Mouse (Mus musculus): Measurements from ENCODE around the gene Yars.

Yars gene

DNA sequence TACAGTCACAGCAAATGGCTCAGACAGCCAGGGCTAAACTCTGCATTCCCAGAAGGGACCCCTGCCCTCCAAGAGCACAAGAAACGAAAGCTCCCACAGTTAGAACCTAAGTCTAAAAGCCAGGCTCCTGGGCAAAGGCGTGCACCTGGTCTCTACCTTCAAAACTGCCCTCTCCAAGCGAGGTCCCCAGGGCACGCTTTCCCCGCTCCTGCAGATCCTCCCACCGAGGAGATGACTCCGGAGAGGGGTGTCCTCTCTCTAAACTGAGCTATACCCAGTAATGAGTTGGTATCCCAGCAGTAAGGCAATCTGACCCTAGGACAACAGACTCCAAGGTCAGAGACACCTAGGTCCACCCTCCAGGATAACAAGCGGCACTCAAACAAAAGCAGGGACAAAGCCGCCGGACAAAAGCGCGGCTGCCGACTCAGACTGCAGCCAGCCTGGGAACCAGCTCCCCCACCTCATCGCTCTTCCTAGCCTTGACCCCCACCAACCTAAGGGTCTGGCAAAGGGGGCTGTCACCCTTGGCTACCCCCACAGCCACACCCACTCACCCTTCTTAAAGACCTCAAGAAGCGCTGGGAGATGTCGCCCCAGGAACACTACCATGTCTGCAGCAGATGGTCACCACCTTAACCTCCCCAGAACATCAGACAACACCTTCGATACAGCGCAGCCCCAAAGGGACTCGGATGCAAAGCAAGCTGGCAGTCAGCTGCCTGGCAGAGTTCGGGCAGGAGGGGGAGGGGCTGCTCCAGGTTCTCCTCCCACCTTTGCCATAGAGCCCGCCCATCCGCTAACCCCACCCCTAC, 37.8 kb downstream of the Yars start:
- DNase-seq (ENCODE audit: low spot score in 2 of 2), result peak in 1 of 2 experiments; percentile 63

DNA sequence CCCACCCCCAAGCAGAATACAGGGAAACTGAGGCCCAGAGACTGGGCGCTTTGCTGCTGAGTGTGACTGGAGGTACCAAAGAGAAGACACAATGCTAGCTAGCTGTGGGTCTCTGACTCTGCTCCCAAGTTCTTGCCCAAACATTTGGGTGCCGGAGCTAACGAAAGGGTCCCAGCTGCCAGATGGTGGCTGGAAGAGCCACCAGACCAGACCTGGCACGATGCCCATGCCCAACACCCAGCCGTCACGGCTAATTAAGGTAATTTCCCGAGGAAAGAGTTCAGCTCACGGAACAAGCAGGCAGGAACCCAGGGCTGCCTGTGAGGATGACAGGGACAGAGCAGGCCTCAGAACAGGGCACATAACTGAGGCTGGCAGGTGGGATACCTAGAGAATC, 38.4 kb downstream of the Yars start:
- DNase-seq (ENCODE audit: low spot score in 2 of 2), result peak in 1 of 2 experiments; percentile 85

DNA sequence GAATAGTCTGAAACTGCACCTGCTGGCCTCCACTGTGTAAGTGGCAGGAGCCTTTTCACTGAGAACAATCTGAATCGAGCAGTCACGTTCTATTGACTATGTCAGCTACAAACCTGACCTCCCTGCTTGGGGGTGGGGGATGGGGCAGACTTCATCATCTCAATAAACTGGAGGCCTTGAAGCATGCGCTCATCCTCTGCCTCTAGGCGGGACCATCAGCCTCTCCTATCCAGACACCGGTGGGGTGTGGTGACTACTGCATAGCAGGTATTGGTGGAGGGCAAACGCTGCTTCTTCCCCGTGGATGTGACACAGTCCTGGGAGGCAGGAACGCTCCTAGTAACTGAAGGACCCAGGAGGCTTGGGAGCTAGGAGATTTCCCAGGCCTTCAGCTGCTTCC, 41.4 kb downstream of the Yars start:
- DNase-seq (ENCODE audit: low spot score in 2 of 2), result no peak

DNA sequence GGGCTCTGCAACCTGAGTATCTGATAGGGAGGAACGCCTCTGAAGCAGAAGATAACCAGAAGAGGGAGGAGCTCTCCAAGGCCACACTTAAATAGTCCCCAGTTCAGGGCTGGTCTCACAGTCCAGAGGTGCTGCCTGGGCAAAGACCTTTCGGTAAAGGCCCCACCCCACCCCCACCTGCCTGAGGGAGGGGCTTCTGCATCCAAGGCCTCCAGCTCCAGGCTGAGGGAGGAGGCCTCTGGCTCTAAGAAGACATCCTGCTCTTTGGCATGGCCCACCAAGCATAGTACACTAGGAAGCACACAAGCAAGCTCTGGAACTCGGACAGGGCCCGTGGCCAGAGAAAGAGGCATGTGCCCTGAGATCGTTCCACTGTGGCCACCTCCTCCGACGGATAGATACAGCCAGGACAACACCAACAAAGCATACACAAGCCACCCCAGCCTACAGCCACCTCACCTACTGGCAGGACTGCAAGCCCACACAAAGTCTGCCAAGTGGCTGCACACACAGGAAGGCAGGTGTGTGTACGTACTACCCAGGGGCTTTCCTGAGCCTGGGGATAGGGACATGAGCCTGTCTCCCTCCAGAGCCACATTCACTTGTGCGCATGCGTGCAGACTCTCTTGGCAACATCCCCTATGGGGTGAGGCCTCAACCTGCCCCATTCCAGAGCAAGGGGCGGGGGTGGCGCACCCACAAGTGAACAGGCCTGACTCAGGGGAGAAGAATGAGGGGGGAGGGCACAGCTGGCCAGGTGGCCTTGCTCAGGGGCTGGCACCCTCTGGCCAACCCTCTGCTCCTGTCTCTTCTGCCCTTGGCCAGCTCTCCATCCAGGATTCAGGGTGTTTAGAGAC, 42.3 kb downstream of the Yars start:
- no peak for DNase-seq (ENCODE audit: low spot score in 2 of 2)

DNA sequence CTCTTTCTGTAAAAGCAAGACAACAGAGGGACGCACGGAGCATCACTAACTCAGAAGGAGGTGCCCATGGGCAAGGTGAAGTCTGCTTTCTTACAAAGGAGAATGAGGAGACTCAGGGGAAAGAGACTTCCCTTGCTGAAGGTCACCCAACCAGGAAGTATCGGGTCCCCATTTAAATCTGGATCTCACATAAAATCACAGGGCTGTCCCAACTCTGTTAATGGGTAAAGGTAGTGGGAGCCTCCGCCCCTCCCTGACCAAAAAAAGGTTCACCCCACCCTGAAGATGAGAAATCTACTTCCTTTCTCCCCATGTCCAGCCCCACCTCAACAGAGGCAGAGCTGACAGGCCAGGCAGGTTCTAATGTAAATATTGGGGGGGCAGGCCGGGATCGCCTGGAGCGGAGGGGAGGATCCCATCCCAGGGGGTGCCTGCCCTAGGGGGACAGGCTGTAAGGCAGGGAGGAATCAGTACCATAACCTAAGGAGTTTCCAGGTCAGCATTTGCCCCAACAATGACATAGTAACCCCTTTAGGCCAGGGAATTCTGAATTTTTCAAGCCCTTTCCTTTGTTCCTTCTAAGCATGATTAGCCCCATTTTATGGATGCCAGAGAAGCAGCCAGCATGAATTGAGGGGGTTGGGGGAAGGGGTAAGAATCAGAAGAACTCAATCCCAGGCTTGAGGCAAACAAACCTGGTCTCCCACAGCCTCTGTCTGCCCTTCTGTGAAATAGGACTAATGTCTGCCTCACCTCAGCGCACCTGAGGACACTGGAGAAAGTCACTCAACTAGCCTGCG, 43.2 kb downstream of the Yars start:
- no peak for DNase-seq (ENCODE audit: low spot score in 2 of 2)

DNA sequence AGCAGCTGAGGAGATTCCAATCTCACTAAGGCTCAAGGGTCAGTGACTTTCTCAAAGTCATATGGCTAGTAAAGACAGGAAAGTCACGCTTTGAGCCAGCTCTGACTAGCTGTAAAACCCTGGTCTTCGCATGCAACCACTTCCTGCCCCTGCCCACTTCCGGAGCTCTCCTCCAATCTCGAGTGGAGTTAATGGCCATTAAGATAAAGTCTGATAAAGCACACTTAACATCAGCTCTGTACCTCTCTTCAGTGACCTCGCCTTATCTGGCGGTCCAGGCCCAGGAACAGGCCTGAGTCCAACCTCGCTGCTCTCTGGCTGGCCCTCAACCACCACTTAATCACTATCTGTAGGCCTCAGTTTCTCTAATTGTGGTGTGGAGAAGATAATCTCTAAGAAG, 44.9 kb downstream of the Yars start:
- DNase-seq (ENCODE audit: low spot score in 2 of 2), result no peak

DNA sequence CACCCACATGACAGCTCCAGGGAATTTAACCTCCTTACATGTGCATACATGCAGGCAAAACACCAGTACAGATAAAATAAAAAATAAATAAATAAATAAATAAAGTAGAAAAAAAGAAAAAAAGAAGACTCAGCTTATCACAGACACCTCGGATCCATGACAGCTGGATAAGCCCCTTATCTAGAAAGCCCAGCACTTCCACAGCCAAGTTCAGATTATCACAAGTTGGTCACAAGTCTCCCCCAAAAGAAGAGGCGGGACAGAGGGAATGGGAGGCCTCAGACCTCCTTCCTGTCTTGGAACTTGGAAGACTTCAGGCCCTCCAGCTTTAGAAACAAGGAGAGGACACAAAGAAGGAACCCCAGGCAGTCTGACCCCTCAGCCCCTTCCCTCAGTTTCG, 45.6 kb downstream of the Yars start:
- DNase-seq (ENCODE audit: low spot score in 2 of 2), result no peak

DNA sequence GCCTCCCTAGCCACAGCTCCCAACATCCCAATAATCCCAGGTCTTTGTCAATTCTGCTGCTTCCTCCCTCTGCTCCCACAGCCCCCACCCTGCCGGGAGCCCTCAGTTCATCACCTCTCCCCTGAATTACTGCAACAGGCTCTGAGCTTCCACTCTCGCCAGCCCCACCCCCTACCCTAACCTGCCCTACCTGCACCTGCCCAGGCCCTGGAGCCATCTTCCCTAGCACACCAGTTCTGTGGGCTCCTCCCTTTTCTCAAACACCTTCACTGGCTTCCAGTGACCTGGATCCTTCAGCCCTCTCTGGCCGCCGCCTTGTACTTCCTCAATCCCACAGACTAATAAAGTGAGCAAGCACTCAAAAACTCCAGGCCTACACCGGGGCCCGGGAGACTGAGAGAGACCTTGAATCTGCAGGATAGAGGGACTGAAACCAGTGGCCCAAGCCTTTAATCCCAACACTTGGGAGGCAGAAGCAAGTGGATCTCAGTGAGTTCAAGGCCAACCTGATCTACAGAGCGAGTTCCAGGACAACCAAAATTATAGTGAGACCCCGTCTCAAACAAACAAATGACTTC, 46.8 kb downstream of the Yars start:
- no peak for DNase-seq (ENCODE audit: low spot score in 2 of 2)

DNA sequence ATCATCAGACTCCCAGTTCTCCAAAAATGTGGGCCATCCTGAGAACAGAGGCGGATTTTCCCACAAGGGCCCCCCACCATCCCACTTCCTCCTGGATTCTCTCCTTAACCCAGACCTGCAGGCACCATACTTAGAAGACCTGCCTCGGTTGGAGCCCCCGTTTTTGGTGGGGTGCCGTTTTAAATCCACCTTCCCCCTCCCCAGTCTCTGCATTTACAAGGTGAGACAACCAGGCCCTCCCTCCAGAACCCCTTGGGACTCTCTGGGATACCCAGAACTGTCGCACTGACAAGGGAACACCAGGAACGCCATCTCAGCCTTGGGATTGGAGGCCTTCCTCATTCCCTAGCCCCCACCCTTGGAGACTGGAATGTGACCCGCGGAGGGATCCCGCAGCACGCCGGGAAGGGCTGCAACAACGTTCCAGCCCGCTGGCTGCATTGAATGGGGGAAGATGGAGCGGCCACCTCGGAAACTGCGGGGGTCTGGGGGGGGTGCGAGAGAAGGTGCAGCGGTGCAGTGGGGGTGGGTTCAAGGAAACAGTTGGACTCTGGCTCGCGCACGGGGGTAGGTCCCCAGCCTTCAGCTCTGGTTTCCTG, 48.4 kb downstream of the Yars start:
- DNase-seq (ENCODE audit: low spot score in 2 of 2), result no peak

DNA sequence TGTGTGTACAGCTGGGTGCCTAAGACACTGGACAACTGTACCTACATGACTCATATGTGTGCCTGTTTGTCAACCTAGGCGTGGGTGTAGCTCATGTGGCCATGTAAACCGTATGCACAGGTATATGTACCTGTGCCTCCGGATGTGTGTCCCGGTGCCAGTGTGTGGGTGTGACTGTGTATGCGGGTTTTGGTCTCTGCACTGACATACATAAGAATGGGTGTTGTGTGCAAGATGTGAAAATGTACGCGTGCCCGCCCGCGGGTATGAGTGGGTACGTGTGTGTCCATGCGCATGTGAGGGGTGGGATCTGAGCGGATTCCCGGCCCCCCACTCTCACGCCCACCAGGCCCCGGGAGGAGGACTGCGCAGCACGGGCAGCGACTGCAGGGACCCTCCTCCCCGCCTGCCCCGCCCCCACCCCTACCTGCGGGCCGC, 49.0 kb downstream of the Yars start:
- DNase-seq (ENCODE audit: low spot score in 2 of 2), result no peak

DNA sequence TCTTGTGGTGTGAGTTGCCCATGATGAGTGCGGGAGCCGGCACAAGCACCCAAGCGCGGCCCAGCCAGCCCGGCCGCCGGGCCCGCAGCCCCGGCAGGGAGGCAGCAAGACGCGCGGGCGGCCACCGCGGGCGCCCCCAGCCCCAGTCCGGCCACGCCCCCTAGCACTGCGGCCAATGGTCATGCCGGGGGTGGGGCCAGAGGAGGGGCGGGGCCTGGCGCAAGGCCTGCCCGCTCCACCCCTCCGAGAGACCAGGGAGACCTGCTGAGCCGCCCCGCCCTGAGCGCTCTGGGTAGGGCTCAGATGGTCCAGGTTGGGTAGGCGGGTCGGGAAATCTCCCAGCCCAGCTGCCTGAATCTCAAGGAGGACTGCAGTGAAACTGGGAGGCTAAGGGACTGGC, 49.5 kb downstream of the Yars start:
- peak in 1 of 2 experiments; percentile 80 for DNase-seq (ENCODE audit: low spot score in 2 of 2)

DNA sequence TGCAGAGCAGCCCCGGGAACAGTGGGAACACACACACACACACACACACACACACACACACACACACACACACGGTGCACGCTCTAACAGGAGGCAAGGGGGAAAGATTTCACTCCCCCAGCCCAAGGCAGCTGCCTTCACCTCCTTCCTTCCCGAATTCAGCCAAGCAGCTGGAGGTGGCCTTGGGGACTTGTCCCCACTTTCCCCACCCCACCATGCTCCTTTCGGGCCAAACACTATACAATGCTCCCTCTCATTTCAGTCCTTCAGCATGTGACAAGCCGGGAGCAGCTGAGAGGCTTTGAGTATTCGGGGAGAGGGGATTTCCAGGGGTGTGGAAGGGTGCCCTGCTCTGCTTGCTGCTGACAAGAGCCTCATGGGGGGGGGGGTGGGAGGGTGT, 52.3 kb downstream of the Yars start:
- no peak for DNase-seq (ENCODE audit: low spot score in 2 of 2)

DNA sequence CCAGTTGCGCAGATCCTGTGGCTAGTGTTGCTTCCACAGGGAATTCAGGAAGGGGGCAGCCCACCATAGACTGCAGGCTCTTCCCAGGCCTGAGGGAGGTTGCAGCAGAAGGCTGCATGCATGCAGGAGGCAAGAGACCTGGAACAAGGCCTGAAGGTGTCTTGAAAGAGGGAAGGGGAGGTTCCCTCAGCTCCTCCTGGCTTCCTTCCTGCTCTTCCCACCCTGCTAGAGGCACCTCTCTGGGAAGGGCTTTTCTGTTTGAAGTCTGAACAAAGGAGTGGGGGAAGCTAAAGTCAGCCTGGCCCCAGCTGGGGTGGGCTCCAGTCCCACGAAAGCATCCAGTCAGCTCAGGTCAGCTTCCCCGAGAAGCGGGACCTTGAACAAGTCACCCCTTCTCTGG, 52.8 kb downstream of the Yars start:
- no peak for DNase-seq (ENCODE audit: low spot score in 2 of 2)

DNA sequence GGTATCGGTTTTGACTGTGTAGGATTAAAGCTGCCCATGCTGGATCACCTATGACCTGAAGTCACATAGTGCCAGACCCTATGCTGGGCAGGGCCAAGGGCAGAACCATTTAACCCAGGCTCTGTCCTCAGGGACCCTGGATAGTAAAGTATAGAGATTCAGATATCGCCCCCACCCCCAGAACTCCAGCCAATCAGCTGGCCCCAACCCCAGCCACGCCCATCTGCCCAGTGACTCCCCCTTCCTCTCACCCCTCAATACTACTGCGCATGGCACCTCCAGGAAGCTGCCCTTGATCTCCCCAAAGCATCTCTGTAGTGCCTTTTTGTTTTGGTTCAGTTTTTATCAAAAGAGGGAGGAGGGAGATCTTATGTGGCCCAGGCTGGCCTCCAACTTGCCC, 53.2 kb downstream of the Yars start:
- DNase-seq (ENCODE audit: low spot score in 2 of 2), result no peak

DNA sequence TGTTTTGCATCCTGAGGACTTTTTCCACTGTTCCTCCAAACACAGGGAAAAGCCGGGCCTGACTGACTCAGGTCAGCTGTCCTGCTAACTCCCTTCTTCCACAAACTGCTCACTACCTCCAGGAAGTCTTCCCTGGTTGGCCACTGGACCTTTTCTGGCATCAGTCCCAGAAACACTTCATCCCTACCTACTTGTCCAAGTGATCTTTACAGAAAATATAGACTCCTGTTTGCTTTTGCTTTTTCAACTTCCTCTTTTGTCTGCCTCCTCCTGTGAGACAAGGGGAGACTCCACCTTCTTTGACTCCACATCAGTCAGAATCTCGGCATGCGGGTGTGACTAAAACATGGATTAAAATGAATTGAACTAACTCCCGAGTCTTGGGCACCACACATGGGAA, 55.2 kb downstream of the Yars start:
- DNase-seq (ENCODE audit: low spot score in 2 of 2), result no peak

DNA sequence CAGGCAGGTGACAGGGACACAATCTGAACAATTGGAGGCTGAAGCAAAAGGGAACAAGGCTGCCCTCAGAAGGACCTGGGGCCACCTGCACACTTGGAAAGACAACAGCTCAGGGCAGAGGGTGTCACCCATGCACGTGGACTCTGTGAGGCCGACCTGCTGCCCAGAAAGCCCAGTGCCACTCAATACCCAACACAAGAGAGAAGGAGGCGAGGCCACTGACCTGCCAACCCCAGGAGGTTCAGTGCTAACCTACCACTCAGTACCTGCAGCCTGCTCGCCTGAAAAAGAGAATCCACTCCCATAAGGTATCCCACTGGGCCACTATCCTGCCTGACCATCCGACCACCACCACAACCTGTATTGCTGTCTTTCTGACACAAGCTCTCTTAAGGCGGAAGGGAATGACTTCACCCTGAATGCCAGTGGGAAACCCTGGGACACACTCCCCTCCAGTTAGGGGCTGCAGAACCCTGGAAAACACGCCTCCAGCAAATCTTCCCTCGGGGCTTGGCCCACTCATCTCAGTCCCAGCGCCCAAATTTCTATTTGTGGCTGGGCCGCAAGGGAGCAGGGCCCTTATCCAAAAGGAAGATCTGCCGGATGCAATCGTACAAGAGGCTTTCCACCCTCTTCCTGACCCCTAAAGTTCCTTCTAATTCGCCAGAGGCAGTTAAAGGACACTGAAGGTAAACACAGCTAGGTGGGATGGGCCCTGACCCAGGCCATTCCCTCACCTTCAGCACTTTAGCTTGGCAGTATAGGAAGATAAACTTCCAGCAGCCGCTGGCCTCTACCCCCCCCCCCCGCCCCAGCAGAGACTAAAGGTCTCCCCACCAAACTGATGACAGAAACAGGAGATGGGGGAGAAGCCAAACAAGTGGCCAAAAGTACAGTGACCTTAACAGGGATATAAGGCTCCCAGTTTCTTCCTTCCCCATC, 57.1 kb downstream of the Yars start:
- no peak for DNase-seq (ENCODE audit: low spot score in 2 of 2)

DNA sequence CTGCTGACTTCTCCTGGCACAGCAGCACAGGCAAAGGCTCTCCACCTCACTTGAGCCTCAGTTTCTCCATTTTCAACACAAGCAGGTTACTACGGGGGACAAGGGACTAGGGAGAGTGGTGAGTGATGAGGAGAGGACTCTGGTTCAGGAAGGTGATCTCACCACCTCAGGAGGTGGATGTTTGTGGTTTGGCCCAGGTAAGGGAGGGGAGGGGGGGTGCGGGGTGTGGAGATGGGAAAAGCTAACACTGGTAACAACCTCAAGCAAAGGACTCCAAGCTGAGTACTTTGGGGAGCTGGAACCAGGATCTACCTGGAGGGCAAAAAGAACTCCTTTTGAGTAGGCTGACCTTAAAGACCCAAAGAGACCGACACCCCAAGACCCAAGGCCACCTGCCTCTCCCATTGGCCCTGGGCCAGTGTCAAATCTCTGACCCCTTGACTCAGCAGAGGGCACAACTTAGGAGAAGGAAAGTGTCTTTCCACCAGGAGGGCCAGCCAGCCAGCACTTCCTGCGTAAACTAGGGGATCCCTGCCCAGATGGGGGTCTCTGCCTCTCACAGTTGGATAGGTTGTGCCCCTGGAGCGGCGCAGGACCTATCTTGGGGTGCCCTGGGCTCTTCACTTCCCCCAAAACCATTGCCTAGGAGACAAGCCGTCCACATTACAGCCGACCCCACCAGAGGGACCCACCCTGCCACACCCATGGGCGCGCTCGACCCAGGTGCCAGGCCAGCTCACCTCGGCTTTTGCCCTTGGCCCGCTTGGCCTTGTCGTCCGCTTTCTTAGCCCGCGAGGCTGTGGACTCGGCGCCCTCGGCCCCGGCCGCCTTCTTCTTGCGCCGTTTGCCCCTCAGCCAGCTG, 58.1 kb downstream of the Yars start:
- DNase-seq (ENCODE audit: low spot score in 2 of 2), result no peak

DNA sequence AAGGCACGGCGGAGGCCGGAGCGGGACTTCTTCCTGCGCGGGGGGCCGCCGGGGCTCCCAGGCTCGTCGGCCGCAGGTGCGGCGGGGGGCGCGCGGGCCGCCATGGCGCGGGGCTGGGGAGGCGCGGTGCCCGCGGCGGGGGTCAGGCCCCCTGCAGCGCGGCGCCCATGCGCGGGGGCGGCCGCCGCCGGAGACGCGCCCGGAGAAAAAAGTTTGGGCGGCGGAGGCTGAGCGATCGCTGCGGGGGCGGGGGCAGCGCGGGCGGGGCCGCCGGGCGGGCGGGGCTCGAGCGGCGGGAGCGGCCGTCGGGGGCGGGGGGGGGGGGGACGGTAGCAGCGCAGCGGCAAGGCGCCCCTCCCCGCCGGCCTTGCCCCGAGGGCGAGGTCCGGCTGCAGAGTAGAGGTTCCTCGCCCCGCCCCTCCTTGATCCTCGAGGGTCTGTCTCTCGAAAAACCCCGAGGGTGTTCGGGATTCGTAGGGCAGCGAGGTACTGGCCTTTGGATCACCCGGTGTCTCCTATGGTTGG, 58.7 kb downstream of the Yars start:
- no peak for DNase-seq (ENCODE audit: low spot score in 2 of 2)

DNA sequence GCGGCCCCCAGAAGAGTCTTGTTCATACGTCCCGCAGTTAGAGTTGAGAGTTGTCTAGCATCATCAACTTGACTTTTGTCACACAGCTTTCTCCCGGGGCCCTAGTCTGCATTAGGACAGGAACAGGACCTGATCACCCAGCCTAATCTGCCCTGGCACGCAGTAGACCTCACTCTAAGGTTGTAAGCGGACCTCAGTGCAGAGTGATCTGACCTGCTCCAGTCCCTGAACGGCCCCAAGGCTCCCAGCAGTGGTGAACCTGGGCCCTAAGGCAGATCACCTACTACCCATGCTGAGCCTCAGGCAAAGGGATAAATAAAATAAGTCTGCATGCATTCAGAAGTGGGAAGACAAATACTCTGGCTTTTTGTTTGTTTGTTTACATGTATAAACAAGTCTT, 59.7 kb downstream of the Yars start:
- DNase-seq (ENCODE audit: low spot score in 2 of 2), result no peak
